8 mouse cellular contexts compared by ENCODE assay signal in genomic region chr10:95265576-95265975, GRCm38 (mm10). TPM values are rescaled to one million over a fixed set of nuclear protein-coding genes. Genes with fewer than 3 reads are reported as not detected.
A peak's percentile ranks its signal among the peaks of the same experiment; 100 is the strongest.
DNase-seq lines count a peak whose midpoint lies in the region; ATAC-seq and TF ChIP-seq lines count a peak whose summit lies in the region.

No protein-coding gene starts in this region.

- peak overlapping the region; percentile 74; the same call in 1 of the 2 replicates for H3K27ac ChIP-seq in heart, postnatal 0 days (ENCODE audit: low read depth)
- H3K27ac ChIP-seq in testis, adult 2 months (ENCODE audit: control insufficient read depth, insufficient read depth, low read depth, low read length), result peak overlapping the region; percentile 26; the same call in 1 of the 2 replicates
- no peak overlapping the region; the same call in 1 of the 2 replicates for H3K27ac ChIP-seq in limb, embryonic 14.5 days (replicated peaks; ENCODE audit: low read depth, low read length)

- H3K27me3 ChIP-seq in heart, postnatal 0 days (ENCODE audit: control insufficient read depth, insufficient read depth, low read length), result no peaks in the 10 kb centered on the region
- peaks cover 5% of the 10 kb centered on the region; the same call in 1 of the 2 replicates for H3K27me3 ChIP-seq in testis, adult 2 months (ENCODE audit: control insufficient read depth, insufficient read depth, low read length)
- H3K27me3 ChIP-seq in limb, embryonic 14.5 days (ENCODE audit: control insufficient read depth, insufficient read depth, low read length), result no peaks in the 10 kb centered on the region; the same call in 1 of the 2 replicates

- TF ChIP-seq EP300 in heart, postnatal 0 days (IDR thresholded peaks at IDR 0.05; ENCODE audit: low read depth), result no peak

- peak overlapping the region; percentile 67 for H3K4me2 ChIP-seq in heart, postnatal 0 days (ENCODE audit: low read depth, low read length)
- peak overlapping the region; percentile 89; the same call in 1 of the 2 replicates for H3K4me2 ChIP-seq in limb, embryonic 14.5 days (replicated peaks; ENCODE audit: low read depth, low read length, severe bottlenecking)

- ATAC-seq in heart, postnatal 0 days (ENCODE audit: insufficient read depth, low read depth), result no peak
- ATAC-seq in limb, embryonic 14.5 days (ENCODE audit: low FRiP score, low read depth), result no peak

- no peak for DNase-seq in heart, postnatal 0 days (ENCODE audit: low spot score)
- no peak for DNase-seq in heart, adult 8-10 months (ENCODE audit: low spot score)
- DNase-seq in testis, postnatal 10 days (ENCODE audit: low spot score), result no peak
- DNase-seq in limb, embryonic 14.5 days (ENCODE audit: low spot score), result no peak
- DNase-seq in cerebellum, postnatal 10 days, result no peak
- no peak for DNase-seq in gastrocnemius, postnatal 25 days
- DNase-seq in spleen, postnatal 14 days (ENCODE audit: low spot score in 2 of 2), result no peak

- H3K4me1 ChIP-seq in heart, postnatal 0 days (ENCODE audit: control insufficient read depth, insufficient read depth), result peaks cover 15% of the 10 kb centered on the region
- peaks cover 12% of the 10 kb centered on the region for H3K4me1 ChIP-seq in testis, adult 2 months (ENCODE audit: control insufficient read depth, insufficient read depth, low read length)
- H3K4me1 ChIP-seq in limb, embryonic 14.5 days (ENCODE audit: control insufficient read depth, insufficient read depth, low read length), result peaks cover 17% of the 10 kb centered on the region

- WGBS in heart, postnatal 0 days, result 75% methylated on average over 4 of the region's 4 CpGs
- WGBS in limb, embryonic 14.5 days, result 80% methylated on average over 4 of the region's 4 CpGs

- no peak for TF ChIP-seq CTCF in heart, postnatal 0 days (IDR thresholded peaks at IDR 0.05; ENCODE audit: low read depth)
- TF ChIP-seq CTCF in testis, adult 2 months (IDR thresholded peaks at IDR 0.05; ENCODE audit: control insufficient read depth, insufficient read depth, insufficient replicate concordance, low read depth, low read length), result no peak

- no peaks in the 10 kb centered on the region for H3K36me3 ChIP-seq in heart, postnatal 0 days (replicated peaks; ENCODE audit: control insufficient read depth, insufficient read depth, low read length)
- H3K36me3 ChIP-seq in testis, adult 2 months (ENCODE audit: control insufficient read depth, insufficient read depth, low read length), result no peaks in the 10 kb centered on the region
- H3K36me3 ChIP-seq in limb, embryonic 14.5 days (ENCODE audit: control insufficient read depth, insufficient read depth, low read length), result no peaks in the 10 kb centered on the region

- no peak for TF ChIP-seq POLR2A in testis, adult 2 months (IDR thresholded peaks at IDR 0.05; ENCODE audit: control insufficient read depth, low read depth, low read length)
- TF ChIP-seq POLR2A in limb, embryonic 14.5 days (IDR thresholded peaks at IDR 0.05; ENCODE audit: borderline replicate concordance, extremely low read depth, insufficient read depth, insufficient read length), result no peak

- H3K9ac ChIP-seq in heart, postnatal 0 days (replicated peaks; ENCODE audit: low read depth, low read length), result peak overlapping the region; percentile 51; the same call in 1 of the 2 replicates
- no peak overlapping the region for H3K9ac ChIP-seq in limb, embryonic 14.5 days (ENCODE audit: low read depth, low read length, severe bottlenecking)

- H3K4me3 ChIP-seq in heart, postnatal 0 days (ENCODE audit: low read depth, low read length), result peak overlapping the region; percentile 48
- no peak overlapping the region for H3K4me3 ChIP-seq in testis, adult 2 months (ENCODE audit: control insufficient read depth, low read depth, low read length)
- no peak overlapping the region for H3K4me3 ChIP-seq in limb, embryonic 14.5 days (replicated peaks; ENCODE audit: low read length)

- H3K9me3 ChIP-seq in heart, postnatal 0 days (replicated peaks; ENCODE audit: control insufficient read depth, low read length), result no peaks in the 10 kb centered on the region
- H3K9me3 ChIP-seq in limb, embryonic 14.5 days (ENCODE audit: control insufficient read depth, low read length), result no peaks in the 10 kb centered on the region

RNA-seq across cellular contexts. Expression of gene Cradd, which starts 58.4 kb away (rescaled TPM):
- total RNA-seq in heart, postnatal 0 days (2014; rRNA removed; ENCODE audit: low replicate concordance), result 20.1 and 21.1 TPM in 2 replicates
- polyA plus RNA-seq in heart, postnatal 0 days (2015; fragmentation: Nextera tagmentation; extraction: Ambion mirVana), result 11.6 and 12.2 TPM in 2 replicates
- total RNA-seq in heart, adult 8-10 months (2022), result 10 to 100 TPM in 2 of 4 experiments, 1 to 10 TPM in 2; 6.6 to 15.0 (median 10.4) TPM
- polyA plus RNA-seq in testis, adult 2 months (2012; rRNA removed), result 4.0 and 4.6 TPM in 2 replicates
- polyA plus RNA-seq in limb, embryonic 14.5 days (2012; rRNA removed), result 8.1 and 9.8 TPM in 2 replicates
- 10.4 and 11.7 TPM in 2 replicates for polyA plus RNA-seq in limb, embryonic 14.5 days (2014; fragmentation: Nextera tagmentation; extraction: Ambion mirVana)
- total RNA-seq in gastrocnemius, postnatal 25 days (2021), result 1 to 10 TPM; 8.3 to 8.5 TPM
